Mouse (Mus musculus) hindbrain, embryonic 16.5 days (tissue): ENCODE data around the gene Kntc1. TPM values are rescaled to one million over a fixed set of nuclear protein-coding genes. Genes with fewer than 3 reads are reported as not detected.
"Not testable (repeated sequence)": the region's sequence is repeated elsewhere in the genome, so short reads cannot be mapped to it uniquely, and the experiment has no call there.

ENCODE experiments used
- ATAC-seq: fragments of 200-750 bp; cut with Nextera tagmentation; 2 replicates; pipeline ENCODE4 v1.8.0; 2017; ENCODE audit warnings: moderate TSS enrichment, moderate library complexity
- H3K27ac ChIP-seq: fragments of 300-500 bp; sonication (generic); 2 replicates; pipeline ENCODE4 v1.5.1; 2014; ENCODE audit warnings: low read depth, mild to moderate bottlenecking, control low read depth, low read length, moderate library complexity
- H3K27me3 ChIP-seq: fragments of 300-500 bp; sonication (generic); replicated peaks from 2 replicates; pipeline ENCODE4 v1.6.1; 2014; ENCODE audit warnings: low read length; ENCODE audit not compliant: control insufficient read depth, insufficient read depth
- H3K36me3 ChIP-seq: fragments of 300-500 bp; sonication (generic); 2 replicates; pipeline ENCODE4 v1.6.1; 2014; ENCODE audit warnings: mild to moderate bottlenecking, low read length, moderate library complexity, mixed read lengths; ENCODE audit not compliant: control insufficient read depth, insufficient read depth
- H3K4me1 ChIP-seq: fragments of 300-500 bp; sonication (generic); 2 replicates; pipeline ENCODE4 v1.6.1; 2014; ENCODE audit warnings: low read depth, low read length; ENCODE audit not compliant: control insufficient read depth, insufficient read depth
- H3K4me2 ChIP-seq: fragments of 300-500 bp; sonication (generic); 2 replicates; pipeline ENCODE4 v1.6.1; 2014; ENCODE audit warnings: mild to moderate bottlenecking, low read length, control low read depth, moderate library complexity
- H3K4me3 ChIP-seq: fragments of 300-500 bp; sonication (generic); 2 replicates; pipeline ENCODE4 v1.5.1; 2014; ENCODE audit warnings: mild to moderate bottlenecking, low read length, control low read depth, moderate library complexity
- H3K9ac ChIP-seq: fragments of 300-500 bp; sonication (generic); 2 replicates; pipeline ENCODE4 v1.6.1; 2014; ENCODE audit warnings: low read depth, mild to moderate bottlenecking, control low read depth, low read length, moderate library complexity
- H3K9me3 ChIP-seq: fragments of 300-500 bp; sonication (generic); 2 replicates; pipeline ENCODE4 v1.6.1; 2014; ENCODE audit warnings: mild to moderate bottlenecking, low read length, moderate library complexity; ENCODE audit not compliant: control insufficient read depth
- WGBS: fragments of 180-500 bp; shearing (Covaris S2); extraction: QIAGEN DNeasy Blood & Tissue Kit; methylation state at CpG from one replicate; pipeline ENCODE4 v1.1.7; 2014; 5-methylcytosine and 5-hydroxymethylcytosine counted together
- polyA plus RNA-seq: library from polyadenylated mRNA; unstranded; fragments of >200 nt; fragmentation: Nextera tagmentation; extraction: Ambion mirVana; gene quantifications from 2 replicates; pipeline ENCODE4 v1.2.1, GENCODE M21; 2015

Gene Kntc1
- polyA plus RNA-seq, 1 experiment from 2014 or later, result 4.5 TPM

DNA sequence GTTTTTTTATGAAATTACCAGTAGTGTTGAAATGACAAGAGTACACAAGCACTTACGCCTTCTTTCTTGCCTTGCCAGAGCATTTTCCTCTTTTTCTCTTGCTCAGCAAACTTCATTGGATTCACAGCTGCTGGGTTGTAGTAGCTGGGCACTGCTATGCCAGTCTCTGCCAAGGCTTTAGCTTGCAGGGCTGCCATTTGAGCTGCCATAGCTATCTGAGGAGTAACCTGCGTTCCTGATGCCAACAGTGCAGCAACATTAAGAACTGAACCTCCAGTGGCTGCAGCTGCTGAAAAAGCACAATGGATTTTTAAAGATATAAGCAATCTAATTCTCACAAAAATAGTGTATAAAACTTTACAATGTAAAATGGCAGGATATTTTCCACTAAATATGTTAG, 18.5 kb upstream of the Kntc1 start:
- WGBS, result 95% methylated on average over 2 of the region's 2 CpGs
- H3K36me3 ChIP-seq, result peaks cover 37% of the 10 kb centered on the region

GRCm38 (mm10) chr5:123744358-123744757, 5.2 kb upstream of the Kntc1 start:
- WGBS, result 89% methylated on average over 2 of the region's 2 CpGs
- H3K9me3 ChIP-seq, result no peaks in the 10 kb centered on the region

More for the DNA sequence above, 18.5 kb upstream of the Kntc1 start:
- no peak overlapping the region for H3K4me3 ChIP-seq
- no peak for ATAC-seq
- no peaks in the 10 kb centered on the region for H3K4me1 ChIP-seq
- H3K9me3 ChIP-seq, result no peaks in the 10 kb centered on the region
- no peak overlapping the region for H3K27ac ChIP-seq
- no peak overlapping the region for H3K4me2 ChIP-seq
- no peaks in the 10 kb centered on the region for H3K27me3 ChIP-seq
- H3K9ac ChIP-seq, result no peak overlapping the region

GRCm38 (mm10) chr5:123746253-123746652, 3.3 kb upstream of the Kntc1 start:
- Histone ChIP-seq H3K4me2 (peak overlapping the region; percentile 60), H3K4me1 (peaks cover 23% of the 10 kb centered on the region), H3K27ac (no peak overlapping the region), H3K36me3 (peaks cover 20% of the 10 kb centered on the region), H3K9me3 (no peaks in the 10 kb centered on the region), H3K9ac (no peak overlapping the region; the same call in 1 of the 2 replicates), H3K4me3 (peak overlapping the region; percentile 4; the same call in 1 of the 2 replicates), H3K27me3 (no peaks in the 10 kb centered on the region)
- ATAC-seq, result no peak

More at GRCm38 (mm10) chr5:123744358-123744757, 5.2 kb upstream of the Kntc1 start:
- no peak overlapping the region for H3K9ac ChIP-seq
- H3K36me3 ChIP-seq, result peaks cover 25% of the 10 kb centered on the region
- ATAC-seq, result no peak
- H3K27me3 ChIP-seq, result no peaks in the 10 kb centered on the region
- no peak overlapping the region for H3K27ac ChIP-seq
- no peak overlapping the region for H3K4me2 ChIP-seq
- H3K4me3 ChIP-seq, result no peak overlapping the region
- peaks cover 18% of the 10 kb centered on the region for H3K4me1 ChIP-seq

- H3K4me1 ChIP-seq, result peaks cover 23% of the 10 kb centered on the region
- H3K4me2 ChIP-seq, result peak overlapping the region; percentile 60
- H3K27ac ChIP-seq, result no peak overlapping the region
- 22% methylated on average over 7 of the region's 7 CpGs for WGBS
- H3K27me3 ChIP-seq, result no peaks in the 10 kb centered on the region
- H3K4me3 ChIP-seq, result peak overlapping the region; percentile 59
- ATAC-seq, result no peak
- H3K9ac ChIP-seq, result peak overlapping the region; percentile 57
- no peaks in the 10 kb centered on the region for H3K9me3 ChIP-seq
- peaks cover 16% of the 10 kb centered on the region for H3K36me3 ChIP-seq
Measured at GRCm38 (mm10) chr5:123747604-123748003, 1.9 kb upstream of the Kntc1 start.

- Histone ChIP-seq H3K27me3 (no peaks in the 10 kb centered on the region), H3K27ac (peak overlapping the region; percentile 99), H3K4me2 (peak overlapping the region; percentile 60), H3K4me3 (peak overlapping the region; percentile 59), H3K9me3 (no peaks in the 10 kb centered on the region), H3K36me3 (peaks cover 10% of the 10 kb centered on the region), H3K4me1 (peaks cover 23% of the 10 kb centered on the region), H3K9ac (peak overlapping the region; percentile 76)
- WGBS, result under 1% methylated on average over 18 of the region's 18 CpGs
- ATAC-seq, result no peak
Measured at GRCm38 (mm10) chr5:123748339-123749064, 1.0 kb upstream of the Kntc1 start.

- no peak overlapping the region for H3K4me2 ChIP-seq
- H3K27me3 ChIP-seq, result no peaks in the 10 kb centered on the region
- H3K9me3 ChIP-seq, result no peaks in the 10 kb centered on the region
- no peaks in the 10 kb centered on the region for H3K36me3 ChIP-seq
- no peak overlapping the region for H3K27ac ChIP-seq
- WGBS, result 97% methylated on average over 11 of the region's 11 CpGs
- H3K4me3 ChIP-seq, result no peak overlapping the region
- H3K9ac ChIP-seq, result no peak overlapping the region
- no peaks in the 10 kb centered on the region for H3K4me1 ChIP-seq
- ATAC-seq, result no peak
Measured at GRCm38 (mm10) chr5:123765506-123765905, 16.0 kb downstream of the Kntc1 start.

DNA sequence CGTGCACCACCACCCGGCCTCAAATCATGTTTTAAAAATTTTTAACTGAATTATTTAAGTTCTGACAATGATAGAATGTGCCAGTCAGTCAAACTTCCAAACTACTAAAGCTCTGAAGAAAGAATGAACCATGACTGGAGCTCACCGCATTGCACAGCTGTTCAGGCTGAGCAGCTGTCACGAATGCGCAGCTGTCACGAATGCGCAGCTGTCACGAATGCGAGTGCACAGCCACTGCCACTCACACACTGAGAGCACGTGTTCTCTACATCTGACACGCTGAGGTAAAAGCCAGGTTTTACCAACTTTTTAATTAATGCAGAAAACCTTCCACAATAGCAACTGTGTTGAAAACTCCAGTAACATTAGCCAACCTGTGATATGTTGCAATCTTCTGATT, 16.9 kb downstream of the Kntc1 start:
- not testable (repeated sequence) for H3K36me3 ChIP-seq, ATAC-seq
- WGBS, result 93% methylated on average over 11 of the region's 11 CpGs

DNA sequence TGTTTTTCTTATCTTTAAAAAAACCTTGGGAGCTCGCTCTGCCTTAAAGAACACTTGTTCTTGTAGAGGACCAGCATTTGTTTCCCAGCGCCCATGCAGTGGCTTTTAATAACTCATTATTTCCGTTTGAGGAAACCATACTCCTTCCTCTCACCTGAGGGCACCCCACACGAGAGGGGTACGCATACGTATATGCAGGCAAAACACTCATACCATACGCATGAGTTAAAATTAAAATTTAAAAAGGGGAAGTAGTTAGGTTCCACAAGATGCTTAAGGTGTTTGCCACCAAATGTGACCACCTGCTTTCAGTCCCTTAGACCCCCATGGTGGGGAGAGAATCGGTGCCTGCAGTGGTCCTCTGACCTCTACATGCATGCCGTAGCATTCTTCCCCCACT, 23.9 kb downstream of the Kntc1 start:
- ATAC-seq, result no peak
- Histone ChIP-seq H3K36me3 (no peaks in the 10 kb centered on the region), H3K4me2 (no peak overlapping the region), H3K4me3 (no peak overlapping the region), H3K27me3 (no peaks in the 10 kb centered on the region), H3K9me3 (no peaks in the 10 kb centered on the region), H3K9ac (no peak overlapping the region), H3K27ac (no peak overlapping the region), H3K4me1 (no peaks in the 10 kb centered on the region)
- WGBS, result 93% methylated on average over 9 of the region's 9 CpGs

More for the DNA sequence above, 16.9 kb downstream of the Kntc1 start:
- H3K4me3 ChIP-seq, H3K9ac ChIP-seq, H3K4me2 ChIP-seq, H3K4me1 ChIP-seq, H3K27ac ChIP-seq, H3K27me3 ChIP-seq, H3K9me3 ChIP-seq: not testable (repeated sequence)

DNA sequence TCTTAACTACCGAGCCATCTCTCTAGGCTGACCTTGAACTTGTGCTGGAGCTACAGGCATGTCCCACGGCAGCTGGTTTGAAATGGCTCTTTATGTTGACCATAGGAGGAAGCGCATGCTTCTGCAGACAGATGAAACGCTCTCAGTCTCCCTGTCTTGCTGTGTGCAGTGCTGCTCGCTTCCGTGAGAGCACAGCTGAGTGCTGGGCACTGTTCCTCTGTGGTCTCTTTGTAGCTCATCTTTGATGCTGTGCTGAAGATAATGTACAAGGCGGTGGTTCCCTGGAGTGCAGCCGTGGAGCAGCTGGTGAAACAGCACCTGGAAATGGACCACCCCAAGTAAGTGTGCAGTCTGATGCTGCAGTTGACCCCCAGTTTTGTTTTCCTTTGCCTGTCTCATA, 31.2 kb downstream of the Kntc1 start:
- no peak for ATAC-seq
- 95% methylated on average over 8 of the region's 8 CpGs for WGBS
- no peaks in the 10 kb centered on the region for H3K36me3 ChIP-seq
- H3K27ac ChIP-seq, result no peak overlapping the region
- H3K27me3 ChIP-seq, result no peaks in the 10 kb centered on the region
- no peaks in the 10 kb centered on the region for H3K4me1 ChIP-seq
- no peak overlapping the region for H3K4me2 ChIP-seq
- no peaks in the 10 kb centered on the region for H3K9me3 ChIP-seq
- no peak overlapping the region for H3K9ac ChIP-seq
- no peak overlapping the region for H3K4me3 ChIP-seq
